Mouse (Mus musculus) liver, embryonic 15.5 days (tissue): ENCODE data around the gene Myl12a. TPM values are rescaled to one million over a fixed set of nuclear protein-coding genes. Genes with fewer than 3 reads are reported as not detected.
"Not testable (repeated sequence)": the region's sequence is repeated elsewhere in the genome, so short reads cannot be mapped to it uniquely, and the experiment has no call there.

Source experiments
- ATAC-seq: fragments of 200-750 bp; cut with Nextera tagmentation; 2 replicates; pipeline ENCODE4 v1.8.0; 2017; ENCODE audit warnings: moderate number of reproducible peaks, mild to moderate bottlenecking, moderate library complexity; ENCODE audit not compliant: insufficient read depth
- H3K27ac ChIP-seq: fragments of 300-500 bp; sonication (generic); replicated peaks from 2 replicates; pipeline ENCODE4 v1.5.1; 2015; ENCODE audit warnings: mild to moderate bottlenecking, inconsistent platforms
- H3K27me3 ChIP-seq: fragments of 300-500 bp; sonication (generic); 2 replicates; pipeline ENCODE4 v1.6.1; 2015; ENCODE audit warnings: mild to moderate bottlenecking, inconsistent platforms
- H3K36me3 ChIP-seq: fragments of 300-500 bp; sonication (generic); replicated peaks from 2 replicates; pipeline ENCODE4 v1.6.1; 2015; ENCODE audit warnings: moderate library complexity, mild to moderate bottlenecking, inconsistent platforms
- H3K4me1 ChIP-seq: fragments of 300-500 bp; sonication (generic); replicated peaks from 2 replicates; pipeline ENCODE4 v1.6.1; 2015; ENCODE audit warnings: inconsistent platforms
- H3K4me2 ChIP-seq: fragments of 300-500 bp; sonication (generic); 2 replicates; pipeline ENCODE4 v1.6.1; 2015; ENCODE audit warnings: moderate library complexity, mild to moderate bottlenecking, inconsistent platforms
- H3K4me3 ChIP-seq: fragments of 300-500 bp; sonication (generic); replicated peaks from 2 replicates; pipeline ENCODE4 v1.5.1; 2015; ENCODE audit warnings: mild to moderate bottlenecking, inconsistent platforms
- H3K9ac ChIP-seq: fragments of 300-500 bp; sonication (generic); 2 replicates; pipeline ENCODE4 v1.6.1; 2015; ENCODE audit warnings: moderate library complexity, mild to moderate bottlenecking, inconsistent platforms
- H3K9me3 ChIP-seq: fragments of 300-500 bp; sonication (generic); replicated peaks from 2 replicates; pipeline ENCODE4 v1.6.1; 2016; ENCODE audit warnings: inconsistent platforms
- WGBS: fragments of 180-500 bp; shearing (Covaris S2); methylation state at CpG from one replicate; pipeline ENCODE4 v1.1.7; 2015; ENCODE audit warnings: mixed read lengths; ENCODE audit not compliant: insufficient replicate concordance; 5-methylcytosine and 5-hydroxymethylcytosine counted together
- polyA plus RNA-seq: library from polyadenylated mRNA; unstranded; fragments of >200 nt; fragmentation: Nextera tagmentation; extraction: Ambion mirVana; gene quantifications from 2 replicates; pipeline ENCODE4 v1.2.1, GENCODE M21; 2015

Gene Myl12a
- polyA plus RNA-seq, 1 experiment from 2014 or later = 186 TPM

DNA sequence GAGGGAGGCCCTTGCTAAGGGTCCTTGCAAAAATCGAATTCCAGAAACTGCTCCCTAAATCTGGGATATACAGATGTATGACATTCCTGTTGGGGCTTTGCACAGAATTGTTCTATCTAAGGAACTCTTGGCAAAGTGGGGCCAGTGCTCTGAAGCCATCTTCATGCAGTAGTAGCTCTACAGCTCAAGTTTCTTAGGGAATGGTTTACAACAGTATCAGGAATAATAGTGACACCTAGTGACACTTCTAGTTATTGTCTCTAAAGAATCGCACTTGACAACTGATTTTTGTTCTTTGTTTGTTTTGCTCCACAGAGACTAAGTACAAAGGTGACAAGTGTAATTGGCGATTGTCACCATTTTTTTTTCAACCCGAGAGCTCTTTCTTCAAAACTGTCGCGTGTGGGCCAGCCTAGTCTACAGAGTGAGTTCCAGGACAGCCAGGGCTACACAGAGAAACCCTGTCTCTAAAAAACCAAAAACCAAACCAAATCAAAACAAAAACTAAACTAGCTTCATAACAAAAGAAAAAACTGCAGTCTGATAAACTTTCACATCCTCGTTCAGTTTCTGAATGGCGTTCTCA is 34.0 kb downstream of the Myl12a start:
- H3K9me3 ChIP-seq = no peaks in the 10 kb centered on the region
- H3K4me2 ChIP-seq = no peak overlapping the region
- no peak overlapping the region for H3K27ac ChIP-seq
- ATAC-seq = no peak
- no peak overlapping the region for H3K4me3 ChIP-seq
- WGBS = 20% methylated on average over 8 of the region's 8 CpGs
- H3K4me1 ChIP-seq = no peaks in the 10 kb centered on the region
- peaks cover 5% of the 10 kb centered on the region; the same call in 1 of the 2 replicates for H3K36me3 ChIP-seq
- H3K27me3 ChIP-seq = no peaks in the 10 kb centered on the region
- H3K9ac ChIP-seq = no peak overlapping the region

DNA sequence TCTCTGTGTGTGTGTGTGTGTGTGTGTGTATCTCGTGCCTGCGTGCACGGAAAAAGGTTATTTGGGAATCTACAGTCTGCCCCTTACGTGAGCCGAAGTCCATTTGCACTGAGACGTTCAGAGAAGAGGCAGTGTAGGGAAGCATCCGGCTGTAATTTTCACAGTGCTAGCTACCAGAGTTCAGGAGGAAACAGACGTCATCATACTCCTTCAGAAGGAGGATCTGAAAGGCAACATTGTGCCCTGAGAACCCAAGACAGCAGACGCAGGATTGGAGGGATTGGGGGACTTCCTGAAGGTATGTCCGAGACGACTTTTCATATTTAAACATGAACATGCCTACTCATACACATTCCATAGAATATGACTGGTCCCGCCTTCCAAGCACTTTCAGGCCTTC is 35.0 kb downstream of the Myl12a start:
- H3K27ac ChIP-seq = no peak overlapping the region
- no peaks in the 10 kb centered on the region for H3K36me3 ChIP-seq
- H3K4me1 ChIP-seq = no peaks in the 10 kb centered on the region
- H3K4me2 ChIP-seq = no peak overlapping the region
- no peak for ATAC-seq
- H3K9ac ChIP-seq = no peak overlapping the region
- H3K4me3 ChIP-seq = no peak overlapping the region
- H3K27me3 ChIP-seq = no peaks in the 10 kb centered on the region
- H3K9me3 ChIP-seq = no peaks in the 10 kb centered on the region
- WGBS = 51% methylated on average over 12 of the region's 12 CpGs

DNA sequence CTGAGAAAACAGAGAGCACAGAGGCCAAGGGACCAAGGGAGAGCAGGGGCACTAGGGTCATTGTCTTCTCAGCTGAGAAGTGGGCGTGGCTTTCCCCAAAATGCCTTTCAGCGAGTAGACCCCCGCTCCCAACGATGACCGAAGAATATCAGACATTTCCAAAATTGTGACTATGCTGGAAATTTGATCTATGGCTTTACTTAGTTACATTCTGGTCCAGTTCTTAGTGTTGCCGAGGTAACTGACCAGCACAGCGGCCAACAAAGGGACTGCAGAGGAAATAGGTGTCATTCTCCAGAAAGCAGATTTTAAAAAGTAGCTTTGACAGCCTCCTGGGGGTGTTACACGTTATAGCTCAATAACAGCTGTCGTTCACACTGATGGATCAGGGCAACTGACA is 35.5 kb downstream of the Myl12a start:
- H3K4me3 ChIP-seq = no peak overlapping the region
- no peaks in the 10 kb centered on the region for H3K27me3 ChIP-seq
- no peak overlapping the region for H3K27ac ChIP-seq
- H3K9me3 ChIP-seq = no peaks in the 10 kb centered on the region
- WGBS = 60% methylated on average over 9 of the region's 9 CpGs
- ATAC-seq = no peak
- no peaks in the 10 kb centered on the region for H3K4me1 ChIP-seq
- H3K36me3 ChIP-seq = no peaks in the 10 kb centered on the region
- no peak overlapping the region for H3K4me2 ChIP-seq
- no peak overlapping the region for H3K9ac ChIP-seq

DNA sequence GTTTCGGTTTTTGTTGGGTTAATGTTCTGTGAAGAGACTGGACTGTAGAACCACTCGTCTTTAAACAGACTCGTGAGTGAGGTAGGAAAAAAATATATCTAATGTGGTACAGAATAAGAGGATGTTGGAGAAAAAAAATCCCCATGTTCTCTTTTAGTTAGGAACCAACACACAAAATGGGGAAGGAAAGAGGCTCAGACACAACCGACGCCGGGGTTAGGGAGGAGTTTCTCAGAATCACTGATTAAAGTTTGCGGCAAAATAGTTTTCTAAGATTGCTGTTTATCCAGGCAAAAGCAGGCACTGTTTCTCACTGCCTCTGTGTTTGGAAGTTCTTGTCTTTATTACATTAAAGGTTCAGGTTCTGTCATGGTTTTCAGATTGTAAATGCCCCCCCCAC is 36.6 kb downstream of the Myl12a start:
- H3K4me2 ChIP-seq = no peak overlapping the region
- ATAC-seq = no peak
- no peak overlapping the region for H3K4me3 ChIP-seq
- no peaks in the 10 kb centered on the region for H3K9me3 ChIP-seq
- no peaks in the 10 kb centered on the region for H3K27me3 ChIP-seq
- H3K4me1 ChIP-seq = no peaks in the 10 kb centered on the region
- whole genome bisulfite sequencing = 37% methylated on average over 7 of the region's 7 CpGs
- H3K36me3 ChIP-seq = no peaks in the 10 kb centered on the region
- H3K9ac ChIP-seq = no peak overlapping the region
- no peak overlapping the region for H3K27ac ChIP-seq

DNA sequence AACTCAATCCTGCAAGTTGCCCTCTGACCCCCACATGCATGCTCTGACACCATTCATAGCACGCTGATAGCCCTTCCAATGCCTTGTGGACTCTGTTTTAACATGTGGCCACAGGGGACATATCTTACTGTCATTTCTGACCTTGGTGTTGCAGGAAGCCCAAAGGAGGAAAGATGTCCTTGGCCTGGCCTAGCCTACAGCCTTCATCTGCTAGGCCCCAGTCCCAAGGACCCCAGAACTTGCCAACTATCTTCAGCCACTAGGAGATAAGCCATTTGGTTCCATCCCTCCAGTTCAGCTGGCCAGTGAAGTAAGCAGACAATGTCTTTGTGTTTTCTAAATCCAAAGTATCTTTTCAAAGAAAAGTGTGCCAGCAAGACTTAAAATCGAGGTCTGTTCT is 37.4 kb downstream of the Myl12a start:
- Histone ChIP-seq H3K27me3 (no peaks in the 10 kb centered on the region), H3K4me3 (no peak overlapping the region), H3K4me1 (no peaks in the 10 kb centered on the region), H3K4me2 (no peak overlapping the region), H3K9me3 (no peaks in the 10 kb centered on the region), H3K36me3 (no peaks in the 10 kb centered on the region), H3K27ac (no peak overlapping the region), H3K9ac (no peak overlapping the region)
- 53% methylated on average over 2 of the region's 2 CpGs for WGBS
- ATAC-seq = no peak

DNA sequence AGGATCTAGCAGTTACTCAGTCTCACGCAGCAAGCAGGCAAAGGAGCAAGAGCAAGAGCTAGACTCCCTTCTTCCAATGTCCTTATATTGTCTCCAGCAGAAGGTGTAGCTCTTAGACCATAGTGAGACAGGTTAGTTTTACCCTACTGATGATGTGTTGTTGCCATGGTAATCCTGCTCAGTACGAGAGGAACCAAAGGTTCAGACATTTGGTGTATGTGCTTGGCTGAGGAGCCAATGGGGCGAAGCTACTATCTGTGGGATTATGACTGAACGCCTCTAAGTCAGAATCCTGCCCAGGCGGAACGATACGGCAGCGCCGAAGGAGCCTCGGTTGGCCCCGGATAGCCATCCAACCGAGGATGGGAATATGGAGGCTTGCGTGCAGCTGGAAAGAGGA is 39.1 kb downstream of the Myl12a start:
- not testable (repeated sequence) for H3K27ac ChIP-seq
- WGBS = 55% methylated on average over 13 of the region's 13 CpGs

DNA sequence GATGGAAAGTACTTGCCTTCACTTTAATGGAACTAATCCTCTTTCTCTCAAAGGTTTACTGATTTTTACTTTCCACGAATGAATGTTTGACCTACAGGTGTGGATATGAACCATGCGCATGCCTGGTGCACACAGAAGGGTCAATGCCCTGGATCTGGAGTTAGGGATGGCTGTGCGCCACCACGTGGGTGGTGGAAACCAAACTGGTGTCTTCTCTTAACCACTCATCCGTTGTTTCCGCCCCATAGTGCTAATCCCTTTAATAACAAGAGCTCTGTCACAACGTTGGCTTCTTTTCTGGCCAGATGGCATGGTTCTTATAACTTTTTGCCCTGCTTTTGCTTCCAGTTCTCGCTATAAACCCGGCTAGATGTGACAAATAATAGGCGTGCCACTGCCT is 51.4 kb downstream of the Myl12a start:
- 67% methylated on average over 10 of the region's 10 CpGs for whole genome bisulfite sequencing
- H3K4me1 ChIP-seq = no peaks in the 10 kb centered on the region
- no peak overlapping the region for H3K27ac ChIP-seq
- H3K9ac ChIP-seq = no peak overlapping the region
- H3K27me3 ChIP-seq = no peaks in the 10 kb centered on the region
- H3K36me3 ChIP-seq = no peaks in the 10 kb centered on the region
- no peaks in the 10 kb centered on the region for H3K9me3 ChIP-seq
- H3K4me2 ChIP-seq = no peak overlapping the region
- no peak overlapping the region for H3K4me3 ChIP-seq
- no peak for ATAC-seq

More for the DNA sequence above, 39.1 kb downstream of the Myl12a start:
- H3K27me3 ChIP-seq, H3K4me3 ChIP-seq, H3K4me2 ChIP-seq, H3K4me1 ChIP-seq, H3K9ac ChIP-seq, H3K9me3 ChIP-seq, H3K36me3 ChIP-seq: not testable (repeated sequence)
- ATAC-seq = peak; percentile 100

DNA sequence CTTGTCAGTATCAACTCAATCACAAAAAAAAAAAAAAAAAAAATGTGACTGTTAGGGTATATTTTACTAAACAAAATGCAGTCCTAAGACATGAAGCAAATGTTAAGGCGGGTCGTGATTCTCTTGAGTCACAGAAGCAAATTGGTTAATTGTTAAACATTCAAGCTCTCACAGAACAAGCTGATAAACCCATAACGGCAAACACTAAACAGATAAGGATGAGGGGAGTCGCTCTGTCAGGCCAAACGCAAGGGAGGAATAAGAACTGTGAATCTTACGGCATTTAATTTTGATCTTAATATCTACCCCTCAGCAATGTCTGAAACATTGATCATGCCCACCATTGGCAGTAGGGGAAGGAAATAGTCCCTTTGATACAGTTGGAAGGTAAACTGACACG is 53.5 kb downstream of the Myl12a start:
- WGBS = 47% methylated on average over 7 of the region's 7 CpGs
- Histone ChIP-seq H3K27ac (no peak overlapping the region), H3K9ac (no peak overlapping the region), H3K27me3 (no peaks in the 10 kb centered on the region), H3K4me2 (no peak overlapping the region), H3K4me3 (no peak overlapping the region), H3K36me3 (no peaks in the 10 kb centered on the region), H3K4me1 (no peaks in the 10 kb centered on the region), H3K9me3 (no peaks in the 10 kb centered on the region)
- ATAC-seq = no peak

DNA sequence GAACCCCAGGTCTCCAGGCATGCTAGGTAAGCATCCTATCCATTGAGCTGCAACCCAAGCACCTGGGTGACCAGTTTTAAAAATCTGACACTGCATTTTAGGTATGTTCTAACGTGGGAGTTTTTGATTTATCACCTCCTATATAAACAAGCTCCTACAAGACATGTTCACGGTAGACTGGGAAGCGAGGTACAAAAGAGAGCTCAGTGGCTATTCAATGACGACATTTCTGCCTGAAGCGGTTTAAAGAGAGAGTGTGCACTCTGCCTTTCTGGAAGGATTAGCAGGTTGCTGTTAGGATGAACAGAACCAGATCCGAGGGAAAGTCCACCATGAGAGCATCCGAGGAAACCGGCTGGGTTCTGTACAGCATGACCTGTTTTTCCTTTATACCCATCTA is 54.0 kb downstream of the Myl12a start:
- Histone ChIP-seq H3K4me1 (no peaks in the 10 kb centered on the region), H3K36me3 (no peaks in the 10 kb centered on the region), H3K9me3 (no peaks in the 10 kb centered on the region), H3K4me3 (no peak overlapping the region), H3K9ac (no peak overlapping the region), H3K27ac (no peak overlapping the region), H3K4me2 (no peak overlapping the region), H3K27me3 (no peaks in the 10 kb centered on the region)
- no peak for ATAC-seq
- 63% methylated on average over 8 of the region's 8 CpGs for WGBS

DNA sequence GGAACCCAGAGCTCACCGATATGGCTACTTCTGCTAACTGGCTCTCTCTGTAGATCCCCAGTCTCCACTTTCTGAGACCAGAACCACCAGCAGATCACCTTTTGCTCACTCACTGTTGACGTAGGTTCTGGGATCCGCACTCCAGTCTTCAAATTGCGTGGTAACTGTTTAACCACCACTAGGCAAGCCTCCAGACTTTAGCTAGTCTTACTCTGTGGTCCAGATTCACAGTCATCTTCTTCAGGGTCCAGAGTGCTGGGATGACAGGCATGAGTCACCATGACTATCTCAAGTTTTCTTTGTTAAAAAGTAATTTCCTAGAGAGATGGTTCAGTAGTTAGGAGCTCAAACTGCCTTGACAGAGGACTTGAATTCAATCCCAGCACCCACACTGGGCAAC is 58.9 kb downstream of the Myl12a start:
- Histone ChIP-seq H3K4me1 (no peaks in the 10 kb centered on the region), H3K27ac (no peak overlapping the region), H3K4me2 (no peak overlapping the region), H3K4me3 (no peak overlapping the region), H3K9me3 (no peaks in the 10 kb centered on the region), H3K36me3 (no peaks in the 10 kb centered on the region), H3K9ac (no peak overlapping the region), H3K27me3 (no peaks in the 10 kb centered on the region)
- WGBS = 71% methylated on average over 4 of the region's 4 CpGs
- no peak for ATAC-seq
